Mouse (Mus musculus) MEL (cell line): ENCODE measurements around the gene B3gnt7.

Experiments used
- CHD1 ChIP-seq: IDR thresholded peaks from 2 replicates; pipeline ENCODE4 v1.6.1; 2012; ENCODE audit warnings: low read depth, mild to moderate bottlenecking, inconsistent platforms, low read length, improper control_type of control experiment
- CTCF ChIP-seq, 3 experiments: IDR thresholded peaks in 2 of 3; conservative IDR thresholded peaks in 1 of 3; 2 replicates each; pipeline ENCODE4 v1.5.1; 2011 to 2012; ENCODE audit warnings: low read length in 3 of 3, low read depth in 2 of 3, mild to moderate bottlenecking in 2 of 3, improper control_type of control experiment in 1 of 3, inconsistent platforms in 1 of 3, mixed read lengths in 1 of 3, moderate library complexity in 1 of 3; ENCODE audit not compliant: control insufficient read depth in 1 of 3, insufficient read depth in 1 of 3, poor library complexity in 1 of 3, severe bottlenecking in 1 of 3
- E2F4 ChIP-seq: IDR thresholded peaks from 2 replicates; pipeline ENCODE4 v1.6.1; 2011; ENCODE audit warnings: low read depth, low read length, improper control_type of control experiment, borderline replicate concordance
- EP300 ChIP-seq, 2 experiments: IDR thresholded peaks; 2 replicates each; pipeline ENCODE4 v1.6.1; 2011; ENCODE audit warnings: improper control_type of control experiment in 2 of 2, low read length in 2 of 2, low read depth in 1 of 2, mild to moderate bottlenecking in 1 of 2
- MEF2A ChIP-seq: IDR thresholded peaks from 2 replicates; pipeline ENCODE4 v1.6.1; 2014; ENCODE audit warnings: low read depth, mild to moderate bottlenecking, inconsistent platforms, low read length, improper control_type of control experiment; ENCODE audit not compliant: poor library complexity, insufficient replicate concordance, severe bottlenecking; ENCODE audit errors: extremely low read depth
- NRF1 ChIP-seq: IDR thresholded peaks from 2 replicates; pipeline ENCODE4 v1.6.1; 2014; ENCODE audit warnings: low read depth, mild to moderate bottlenecking, inconsistent platforms, low read length, improper control_type of control experiment, moderate library complexity; ENCODE audit not compliant: poor library complexity, insufficient read depth, severe bottlenecking
- POLR2A ChIP-seq, 2 experiments: IDR thresholded peaks; 2 replicates each; pipeline ENCODE4 v1.6.1; 2011 to 2012; ENCODE audit warnings: low read length in 2 of 2, mild to moderate bottlenecking in 2 of 2, control low read depth in 1 of 2, improper control_type of control experiment in 1 of 2, low read depth in 1 of 2, moderate library complexity in 1 of 2; ENCODE audit not compliant: control insufficient read depth in 1 of 2, insufficient read depth in 1 of 2, poor library complexity in 1 of 2
- TCF12 ChIP-seq: IDR thresholded peaks from 2 replicates; pipeline ENCODE4 v1.6.1; 2014; ENCODE audit warnings: low read depth, mild to moderate bottlenecking, inconsistent platforms, low read length, improper control_type of control experiment, moderate library complexity
- ZC3H11A ChIP-seq: IDR thresholded peaks from 2 replicates; pipeline ENCODE4 v1.6.1; 2012; ENCODE audit warnings: low read depth, mild to moderate bottlenecking, inconsistent platforms, low read length, improper control_type of control experiment
- ZMIZ1 ChIP-seq: IDR thresholded peaks from 2 replicates; pipeline ENCODE4 v1.6.1; 2012; ENCODE audit warnings: low read depth, mild to moderate bottlenecking, inconsistent platforms, low read length, improper control_type of control experiment, moderate library complexity

DNA sequence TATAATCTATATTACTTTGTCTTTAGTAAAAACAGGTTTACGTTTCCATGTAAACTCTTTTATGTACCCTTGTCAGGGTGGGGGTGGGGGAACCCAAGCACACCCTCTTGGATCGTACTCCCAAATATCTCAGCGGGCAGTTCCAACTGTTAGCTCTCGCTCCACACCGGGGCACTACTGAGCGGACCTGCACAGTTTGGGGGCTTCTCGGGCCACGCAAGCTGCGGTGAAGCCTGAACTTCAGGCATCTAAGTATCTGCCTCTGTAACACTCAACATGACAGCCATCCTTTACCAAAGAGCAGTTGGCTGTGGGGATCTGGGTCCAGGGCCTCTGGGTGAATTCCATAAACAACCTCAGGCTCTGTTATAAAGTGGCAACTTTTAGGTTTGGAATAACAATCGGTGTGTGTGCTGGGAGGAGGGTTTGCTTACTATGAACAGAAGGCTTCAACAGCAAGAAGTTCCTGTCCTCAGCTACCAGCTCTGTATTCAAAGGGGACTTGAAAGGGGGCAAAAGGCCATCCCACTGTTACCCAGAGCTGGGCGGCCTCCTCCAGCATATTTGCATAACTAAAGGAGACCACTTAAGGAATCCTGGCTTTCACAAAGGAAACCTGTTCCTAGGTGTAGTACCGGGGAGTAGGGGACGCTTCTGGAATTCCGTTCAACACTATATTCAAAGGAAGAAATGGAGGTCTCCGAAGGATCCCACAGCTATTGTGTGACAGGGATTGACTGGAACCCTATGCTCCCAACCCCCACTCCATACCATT lies 8.1 kb downstream of the B3gnt7 start:
- TF ChIP-seq MEF2A (no peak), POLR2A (IDR thresholded peaks at IDR 0.05; ENCODE audit: control insufficient read depth in 1 of 2, insufficient read depth in 1 of 2, low read depth in 1 of 2, low read length in 2 of 2, poor library complexity in 1 of 2) (no peak), ZC3H11A (no peak), EP300 (IDR thresholded peaks at IDR 0.05; ENCODE audit: low read depth in 1 of 2, low read length in 2 of 2) (no peak), CTCF (IDR thresholded peaks at IDR 0.05 in 2 of 3, conservative IDR thresholded peaks at IDR 0.05 in 1 of 3; ENCODE audit: control insufficient read depth in 1 of 3, insufficient read depth in 1 of 3, low read depth in 2 of 3, low read length in 3 of 3, poor library complexity in 1 of 3, severe bottlenecking in 1 of 3) (no peak), CHD1 (no peak), ZMIZ1 (no peak), TCF12 (no peak), E2F4 (no peak), NRF1 (no peak)
